In the genomic region with DNA sequence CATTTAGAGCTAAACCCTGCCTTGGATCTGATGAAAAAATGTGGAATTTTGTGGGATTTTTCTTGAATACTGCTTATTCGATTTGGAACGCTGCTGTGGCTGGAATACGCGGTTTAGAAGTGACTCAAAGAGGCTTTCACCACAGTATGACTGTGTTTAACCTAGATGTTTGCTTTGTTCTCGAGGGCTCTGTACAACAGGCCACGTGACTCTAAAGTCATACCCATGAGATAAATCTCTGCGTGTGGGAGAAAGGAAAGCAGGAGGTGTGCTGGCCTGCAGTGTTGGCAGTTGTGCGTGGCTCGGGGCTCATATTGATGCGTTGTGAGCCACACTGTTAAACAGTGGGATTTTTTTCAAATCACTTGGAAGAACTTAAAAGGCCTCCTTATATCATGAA, we compare ENCODE assay signal across 10 mouse cellular contexts. TPM values are rescaled to one million over a fixed set of nuclear protein-coding genes. Genes with fewer than 3 reads are reported as not detected.
DNase-seq lines count a peak whose midpoint lies in the region; ATAC-seq and TF ChIP-seq lines count a peak whose summit lies in the region.
"Had no signal": no experiment of that assay in that cellular context is flagged by ENCODE, and none has a peak within 500 bp of the region (broad histone marks: within the 10 kb centered on the region; RNA-seq: fewer than 3 reads in every experiment).

No protein-coding gene starts in this region.

- no peak overlapping the region for H3K27ac ChIP-seq in forebrain, embryonic 14.5 days (ENCODE audit: low read depth, low read length)
- no peak overlapping the region for H3K27ac ChIP-seq in forebrain, embryonic 11.5 days (ENCODE audit: low read depth, low read length)
- no peak overlapping the region for H3K27ac ChIP-seq in thymus, adult 2 months (ENCODE audit: control insufficient read depth, insufficient read depth, low read length)

- no peak for ATAC-seq in forebrain, embryonic 14.5 days
- no peak for ATAC-seq in forebrain, embryonic 11.5 days (replicated peaks; ENCODE audit: low FRiP score)
- ATAC-seq in megakaryocyte progenitor cell, adult 5-6 weeks (replicated peaks; ENCODE audit: poor library complexity), result no peak

- no peak for TF ChIP-seq POLR2A in lung, adult 2 months (IDR thresholded peaks at IDR 0.05; ENCODE audit: borderline replicate concordance, extremely low read depth, low read depth, low read length)
- TF ChIP-seq POLR2A in thymus, adult 2 months (IDR thresholded peaks at IDR 0.05; ENCODE audit: control insufficient read depth, extremely low read depth, insufficient read depth, low read length, poor library complexity), result no peak

- WGBS in forebrain, embryonic 14.5 days, result 79% methylated on average over 10 of the region's 10 CpGs
- WGBS in forebrain, embryonic 11.5 days, result 88% methylated on average over 10 of the region's 10 CpGs
- 55% methylated on average over 10 of the region's 10 CpGs for WGBS in lung, adult 2 months
- WGBS in thymus, adult 2 months, result 85% methylated on average over 10 of the region's 10 CpGs

- no peak overlapping the region for H3K4me2 ChIP-seq in forebrain, embryonic 14.5 days (ENCODE audit: low read length)
- H3K4me2 ChIP-seq in forebrain, embryonic 11.5 days (ENCODE audit: low read depth, low read length, severe bottlenecking), result no peak overlapping the region

- no peak overlapping the region for H3K9ac ChIP-seq in forebrain, embryonic 14.5 days (ENCODE audit: low read length)
- no peak overlapping the region for H3K9ac ChIP-seq in forebrain, embryonic 11.5 days (ENCODE audit: low read length)

- H3K36me3 ChIP-seq in forebrain, embryonic 14.5 days (ENCODE audit: control insufficient read depth, insufficient read depth, low read length), result no peaks in the 10 kb centered on the region
- H3K36me3 ChIP-seq in forebrain, embryonic 11.5 days (ENCODE audit: control insufficient read depth, insufficient read depth, low read length), result no peaks in the 10 kb centered on the region; the same call in 1 of the 2 replicates
- no peaks in the 10 kb centered on the region for H3K36me3 ChIP-seq in thymus, adult 2 months (ENCODE audit: control insufficient read depth, insufficient read depth, low read length)

- no peaks in the 10 kb centered on the region for H3K27me3 ChIP-seq in forebrain, embryonic 14.5 days (replicated peaks; ENCODE audit: control insufficient read depth, insufficient read depth, low read length)
- no peaks in the 10 kb centered on the region for H3K27me3 ChIP-seq in forebrain, embryonic 11.5 days (ENCODE audit: control insufficient read depth, insufficient read depth, low read length)
- H3K27me3 ChIP-seq in thymus, adult 2 months (ENCODE audit: control insufficient read depth, insufficient read depth, low read length), result no peaks in the 10 kb centered on the region

- TF ChIP-seq CTCF in lung, adult 2 months (IDR thresholded peaks at IDR 0.05; ENCODE audit: insufficient read depth, low read length), result no peak
- no peak for TF ChIP-seq CTCF in thymus, adult 2 months (IDR thresholded peaks at IDR 0.05; ENCODE audit: borderline replicate concordance, control insufficient read depth, extremely low read depth, insufficient read depth, low read length, poor library complexity)

- no peak overlapping the region for H3K4me3 ChIP-seq in forebrain, embryonic 14.5 days (ENCODE audit: low read depth, low read length)
- no peak overlapping the region for H3K4me3 ChIP-seq in forebrain, embryonic 11.5 days (ENCODE audit: low read depth, low read length)
- H3K4me3 ChIP-seq in lung, adult 2 months (replicated peaks; ENCODE audit: extremely low read depth, low read depth, low read length), result no peak overlapping the region
- H3K4me3 ChIP-seq in thymus, adult 2 months (ENCODE audit: control insufficient read depth, insufficient read depth, low read length), result no peak overlapping the region

- peak; percentile 14 for DNase-seq in forebrain, embryonic 14.5 days (ENCODE audit: low spot score)
- no peak for DNase-seq in forebrain, embryonic 11.5 days (ENCODE audit: low spot score)
- DNase-seq in urinary bladder, postnatal 14 days (ENCODE audit: low spot score), result peak; percentile 35
- DNase-seq in urinary bladder, adult 2 months (ENCODE audit: low spot score), result no peak
- peak; percentile 36 for DNase-seq in lung, adult 2 months
- DNase-seq in thymus, adult 2 months, result no peak
- no peak for DNase-seq in cerebellum, postnatal 36 days
- DNase-seq: gastrocnemius, postnatal 14 days; kidney, adult 18-20 months had no signal

- H3K9me3 ChIP-seq in forebrain, embryonic 14.5 days (replicated peaks; ENCODE audit: control insufficient read depth, low read length), result no peaks in the 10 kb centered on the region
- no peaks in the 10 kb centered on the region for H3K9me3 ChIP-seq in forebrain, embryonic 11.5 days (ENCODE audit: control insufficient read depth, low read length)

- peaks cover 5% of the 10 kb centered on the region for H3K4me1 ChIP-seq in forebrain, embryonic 14.5 days (ENCODE audit: control insufficient read depth, insufficient read depth, low read length)
- peaks cover 8% of the 10 kb centered on the region; the same call in 1 of the 2 replicates for H3K4me1 ChIP-seq in forebrain, embryonic 11.5 days (replicated peaks; ENCODE audit: control insufficient read depth, insufficient read depth, low read length)
- peaks cover 4% of the 10 kb centered on the region; the same call in 1 of the 2 replicates for H3K4me1 ChIP-seq in lung, adult 2 months (ENCODE audit: control insufficient read depth, insufficient read depth, low read length)
- no peaks in the 10 kb centered on the region for H3K4me1 ChIP-seq in thymus, adult 2 months (replicated peaks; ENCODE audit: control insufficient read depth, insufficient read depth, low read length)

RNA-seq across cellular contexts. Expression of a gene that starts 52.8 kb away (rescaled TPM):
- 64.2 and 71.9 TPM in 2 replicates for polyA plus RNA-seq in forebrain, embryonic 14.5 days (2014; fragmentation: Nextera tagmentation; extraction: Ambion mirVana)
- polyA plus RNA-seq in forebrain, embryonic 11.5 days (2014; fragmentation: Nextera tagmentation; extraction: Ambion mirVana), result 127 and 138 TPM in 2 replicates
- 36.9 and 45.7 TPM in 2 replicates for polyA plus RNA-seq in urinary bladder, adult 2 months (2012; rRNA removed)
- polyA plus RNA-seq in lung, adult 2 months (2012; rRNA removed), result 44.1 and 71.4 TPM in 2 replicates
- 2.2 and 4.6 TPM in 2 replicates for polyA plus RNA-seq in thymus, adult 2 months (2012; rRNA removed)
- not detected in 2 replicates for total RNA-seq in megakaryocyte progenitor cell, adult 5-6 weeks (2015)
- 0.12 and 0.14 TPM in 2 replicates for total RNA-seq in megakaryocyte progenitor cell, adult 5-6 weeks (2017)

Comparison
In these comparisons a context has a peak if more than half of its experiments do, and no peak if none do; other contexts are left out.
1. DNase-seq: peak in forebrain, embryonic 14.5 days (single experiment), urinary bladder, postnatal 14 days (single experiment) and lung, adult 2 months (single experiment); none in forebrain, embryonic 11.5 days (single experiment), urinary bladder, adult 2 months (single experiment), thymus, adult 2 months (single experiment) and cerebellum, postnatal 36 days (0 of 2).